Mouse (Mus musculus) Patski (cell line): ENCODE results near the gene Eif3f. TPM values are rescaled to one million over a fixed set of nuclear protein-coding genes. Genes with fewer than 3 reads are reported as not detected.

ENCODE experiments used
- ATAC-seq: fragments of 100-300 bp; one replicate; pipeline ENCODE4 v1.8.0; 2021
- CTCF ChIA-PET: fragments of 350-600 bp; sonication (Branson Sonifier 250); formaldehyde crosslinking; loops from one replicate; lab custom pipeline; 2022; ENCODE audit warnings: inconsistent platforms; lab: Charles Lee
- POLR2A ChIA-PET: fragments of 350-600 bp; sonication (Branson Sonifier 250); formaldehyde crosslinking; loops from one replicate; lab custom pipeline; 2022; ENCODE audit warnings: antibody characterized with exemption, inconsistent platforms; lab: Charles Lee
- DNase-seq: peaks from one replicate; pipeline ENCODE4 v3.0.0-alpha.2; 2011; ENCODE audit warnings: low read depth, low spot score
- H3K27me3 ChIP-seq: fragments of 371-371 bp; one replicate; pipeline ENCODE4 v1.5.1; 2021
- CTCF ChIP-seq: fragments of 100-300 bp; IDR thresholded peaks from one replicate; pipeline ENCODE4 v1.5.1; 2021
- in situ Hi-C: fragments of 300-500 bp; cut with MboI; formaldehyde crosslinking; loops from 3 replicates; pipeline ENCODE4 v1.11.1; 2018; ENCODE audit warnings: low pct_unique_long_range_greater_than_20kb, mixed read lengths
- polyA plus RNA-seq: library from polyadenylated mRNA; unstranded; gene quantifications from one replicate; pipeline ENCODE4 v1.2.3, GENCODE M21; 2021

Eif3f gene
- polyA plus RNA-seq, 1 experiment from 2014 or later: 162 TPM

DNA sequence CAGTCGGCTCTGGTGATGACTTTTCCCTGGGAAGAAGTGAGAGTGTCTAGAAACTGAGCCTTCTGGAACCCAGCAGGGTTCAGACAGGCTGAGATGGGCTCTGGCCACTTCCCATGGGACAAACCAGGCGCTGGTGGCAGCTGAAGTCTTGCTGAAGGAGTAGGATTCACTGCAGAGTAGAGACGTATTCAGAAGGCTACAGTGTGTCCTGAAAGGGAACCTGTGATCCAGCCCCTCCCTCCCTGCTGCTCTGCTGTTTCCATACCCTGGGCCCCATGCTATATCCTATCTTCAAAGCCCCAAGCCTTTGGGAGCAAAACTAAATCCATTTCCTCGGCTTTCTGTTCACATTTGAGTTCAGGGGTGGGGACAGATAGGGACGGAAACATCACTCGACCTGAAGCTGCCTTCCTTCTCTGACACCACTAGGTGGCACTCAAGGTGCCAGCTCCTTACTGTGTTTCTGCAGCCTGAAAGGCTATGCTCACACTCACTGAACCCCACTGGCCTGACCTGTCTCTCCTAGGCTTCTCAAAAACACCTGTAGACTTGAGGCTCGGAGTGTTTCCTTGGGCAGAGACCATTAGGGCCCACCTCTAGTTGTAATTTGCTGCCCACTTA lies 32.6 kb downstream of the Eif3f start:
- H3K27me3 ChIP-seq: no peaks in the 10 kb centered on the region
- ChIA-PET CTCF (interaction anchor here (0.8 to 2.4 kb wide), 11 partner anchors 10 to 116 kb away, joined by 3 to 10 read pairs (median 3); no protein-coding TSS in a partner anchor), POLR2A (interaction anchor here (0.6 kb wide), 1 partner anchor 8 kb away, joined by 3 read pairs; no protein-coding TSS in a partner anchor)
- peak; percentile 88 for TF ChIP-seq CTCF
- in situ Hi-C loops: loop anchor here (5.0 kb wide), 1 partner anchor 55 kb away; no protein-coding TSS in a partner anchor
- ATAC-seq: peak; percentile 89
- no peak for DNase-seq

DNA sequence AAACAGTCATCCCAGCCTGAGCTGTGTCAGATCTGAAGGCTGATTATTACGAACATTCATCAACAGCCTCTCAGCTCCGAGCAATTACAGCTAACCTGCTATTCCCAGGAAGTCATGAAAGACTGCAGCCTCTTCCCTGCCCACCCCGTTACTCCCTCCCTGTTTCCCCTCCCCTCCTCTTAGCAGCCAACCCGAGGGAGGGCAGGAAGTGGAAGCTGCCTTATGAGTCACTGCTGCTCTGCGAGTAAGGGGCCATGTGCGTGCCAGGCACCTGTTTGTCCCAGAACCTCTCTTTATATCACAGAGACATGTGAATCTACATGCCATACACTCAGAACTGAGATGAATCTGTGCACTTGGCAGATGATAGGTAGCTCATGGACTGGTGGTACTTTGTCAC lies 34.0 kb downstream of the Eif3f start:
- POLR2A ChIA-PET: no interaction called here
- H3K27me3 ChIP-seq: no peaks in the 10 kb centered on the region
- in situ Hi-C loops: loop anchor here (5.0 kb wide), 1 partner anchor 54 kb away; no protein-coding TSS in a partner anchor
- ATAC-seq (no peak), DNase-seq (no peak)
- TF ChIP-seq CTCF: no peak
- CTCF ChIA-PET: interaction anchor here (1.2 to 2.4 kb wide), 4 partner anchors 12 to 57 kb away, joined by 3 to 10 read pairs (median 8); no protein-coding TSS in a partner anchor

DNA sequence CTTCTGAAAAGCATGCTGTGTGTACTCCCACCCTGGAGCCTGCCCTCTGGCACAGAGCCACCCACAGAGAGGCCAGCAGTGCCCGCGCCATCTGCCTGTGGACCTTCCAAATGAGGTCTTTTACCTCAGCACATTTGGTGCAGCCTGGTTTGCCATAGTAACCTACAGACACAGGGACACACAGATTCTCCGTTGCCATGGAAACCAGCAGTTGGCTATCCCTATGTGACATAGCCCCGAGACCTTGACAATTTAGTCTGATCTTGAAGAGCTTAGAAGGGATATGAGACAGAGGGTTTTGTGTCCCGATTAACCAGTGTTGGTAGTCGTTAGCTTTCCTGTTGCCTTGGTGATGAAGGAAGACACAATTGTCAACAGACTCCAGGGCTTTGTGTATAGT lies 38.1 kb downstream of the Eif3f start:
- CTCF ChIA-PET: interaction anchor here (1.2 to 1.9 kb wide), 2 partner anchors 50 to 56 kb away, joined by 4 to 5 read pairs; no protein-coding TSS in a partner anchor
- H3K27me3 ChIP-seq: peaks cover 3% of the 10 kb centered on the region
- POLR2A ChIA-PET: no interaction called here
- ATAC-seq (no peak), DNase-seq (no peak)
- in situ Hi-C loops: no loop called here
- no peak for TF ChIP-seq CTCF

DNA sequence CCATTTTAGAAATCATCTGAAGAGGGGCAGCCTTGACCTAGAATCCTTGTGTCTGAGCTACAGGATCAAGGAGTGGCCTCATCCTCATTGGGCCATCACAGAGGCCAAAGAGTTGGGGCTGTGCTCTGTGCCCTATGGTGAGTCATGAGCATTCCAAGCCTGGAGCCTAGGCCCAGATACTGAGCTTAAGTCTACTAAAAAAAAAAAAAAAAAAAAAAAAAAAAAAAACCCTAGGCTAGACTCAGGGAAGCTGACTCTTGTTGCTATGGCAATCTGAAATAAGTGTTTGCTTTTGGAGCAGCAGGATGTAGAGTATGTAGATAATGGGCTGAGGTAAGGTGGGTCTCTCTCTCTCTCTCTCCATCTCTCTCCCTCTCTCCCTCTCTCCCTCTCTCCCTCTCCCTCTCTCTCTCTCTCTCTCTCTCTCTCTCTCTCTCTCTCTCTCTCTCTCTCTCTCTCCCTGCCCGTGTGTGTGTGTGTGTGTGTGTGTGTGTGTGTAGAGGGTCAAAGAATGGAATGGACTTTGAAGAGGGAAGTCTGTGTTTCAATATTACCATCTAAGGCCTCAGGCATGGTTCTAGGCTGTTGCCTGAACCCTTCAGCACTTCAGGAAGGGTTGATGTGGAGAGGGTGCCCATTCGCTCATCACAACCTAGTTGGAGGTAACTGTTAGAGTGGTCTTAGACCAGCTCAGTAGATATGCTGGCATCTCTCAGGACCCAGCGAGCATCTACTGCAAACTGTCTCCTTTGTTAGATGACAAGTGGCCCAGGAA lies 51.9 kb downstream of the Eif3f start:
- DNase-seq (no peak), ATAC-seq (no peak)
- in situ Hi-C loops: no loop called here
- POLR2A ChIA-PET: no interaction called here
- CTCF ChIA-PET: interaction anchor here (1.2 to 1.8 kb wide), 2 partner anchors 10 to 36 kb away, joined by 4 to 5 read pairs; no protein-coding TSS in a partner anchor
- TF ChIP-seq CTCF: no peak
- no peaks in the 10 kb centered on the region for H3K27me3 ChIP-seq

DNA sequence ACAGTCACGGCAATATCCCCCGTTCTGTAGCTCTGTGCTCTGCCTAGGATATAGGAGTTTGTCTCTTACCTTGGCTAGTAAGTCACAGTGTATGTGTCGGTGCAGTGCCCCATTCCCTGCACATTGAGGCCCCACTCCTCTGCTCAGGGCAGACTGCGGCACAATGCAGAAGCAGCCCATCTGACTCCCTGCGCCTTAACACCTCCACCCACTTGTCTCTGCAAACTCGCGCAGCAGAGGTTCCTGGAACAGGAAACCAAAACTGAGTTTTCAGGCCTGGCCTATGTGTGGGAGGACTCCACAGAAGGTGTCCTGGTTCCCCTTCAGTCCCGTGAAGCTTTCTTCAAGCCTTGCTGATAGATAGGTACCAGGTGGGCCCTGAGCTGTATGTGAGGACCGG lies 57.0 kb downstream of the Eif3f start:
- in situ Hi-C loops: no loop called here
- ATAC-seq (no peak), DNase-seq (no peak)
- TF ChIP-seq CTCF: no peak
- POLR2A ChIA-PET: interaction anchor here (0.6 kb wide), 1 partner anchor 13 kb away, joined by 5 read pairs; no protein-coding TSS in a partner anchor
- no peaks in the 10 kb centered on the region for H3K27me3 ChIP-seq
- CTCF ChIA-PET: interaction anchor here (0.9 to 1.8 kb wide), 3 partner anchors 9 to 30 kb away, joined by 4 to 7 read pairs (median 5); no protein-coding TSS in a partner anchor

Other genes with a start within 250 kb of the Eif3f start
- not detected for gene Olfr512, start 221.1 kb upstream of the Eif3f start, polyA plus RNA-seq
- gene Olfr513, start 183.4 kb upstream of the Eif3f start, polyA plus RNA-seq: not detected
- not detected for gene Olfr514, start 108.4 kb upstream of the Eif3f start, polyA plus RNA-seq
- gene Olfr516, start 83.9 kb upstream of the Eif3f start, polyA plus RNA-seq: not detected
- not detected for gene Olfr517, start 62.0 kb upstream of the Eif3f start, polyA plus RNA-seq
- gene Olfr518, start 49.4 kb upstream of the Eif3f start, polyA plus RNA-seq: not detected
- not detected for gene Olfr519, start 40.0 kb upstream of the Eif3f start, polyA plus RNA-seq
- gene Nlrp10, start 4.2 kb upstream of the Eif3f start, polyA plus RNA-seq: 2.4 TPM
- gene Tub, start 15.9 kb downstream of the Eif3f start, polyA plus RNA-seq: 0.30 TPM
- gene Ric3, start 148.9 kb downstream of the Eif3f start, polyA plus RNA-seq: 0.27 TPM
- gene Lmo1, start 240.8 kb downstream of the Eif3f start, polyA plus RNA-seq: 10.7 TPM